Mouse (Mus musculus): ENCODE results near the gene H2-M1. TPM values are rescaled to one million over a fixed set of nuclear protein-coding genes. Genes with fewer than 3 reads are reported as not detected.

The H2-M1 gene
- polyA plus RNA-seq (2012; rRNA removed) (not detected in 2 replicates), polyA plus RNA-seq (2014; fragmentation: Nextera tagmentation; extraction: Ambion mirVana) (not detected in 2 replicates)

DNA sequence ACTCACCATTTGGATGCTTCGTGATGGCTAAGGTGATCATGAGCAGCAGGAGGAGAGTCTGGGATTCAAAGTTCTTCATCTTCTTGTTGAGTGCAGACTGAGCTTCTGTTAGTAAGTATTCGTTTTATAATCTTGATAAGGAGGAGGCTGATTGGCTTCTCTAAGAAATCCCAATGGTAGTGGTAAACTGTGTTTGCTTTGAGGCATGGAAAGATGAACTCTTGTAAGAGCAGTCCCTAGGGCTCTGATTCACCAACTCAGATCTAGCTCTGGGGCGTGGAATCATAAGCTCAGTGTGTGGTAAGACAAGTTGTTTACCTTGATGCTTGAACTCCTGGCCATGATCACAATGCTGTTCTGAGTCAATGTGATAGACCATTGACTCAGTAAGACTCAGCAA is at the start of gene H2-M1:
Gene H2-M1 (minus strand): TSS at position 101 of the 400 bp plus-strand sequence.
- Histone ChIP-seq H3K27me3 (ENCODE audit: control insufficient read depth, insufficient read depth, low read length) (no peaks in the 10 kb centered on the region), H3K4me3 (replicated peaks; ENCODE audit: low read length) (no peak within 1 kb of the TSS), H3K36me3 (ENCODE audit: control insufficient read depth, insufficient read depth, low read length) (no peaks in the 10 kb centered on the region), H3K27ac (replicated peaks; ENCODE audit: low read depth, low read length) (no peak within 1 kb of the TSS), H3K4me2 (replicated peaks; ENCODE audit: low read depth, low read length, severe bottlenecking) (no peak within 1 kb of the TSS), H3K9me3 (ENCODE audit: control insufficient read depth, low read length) (no peaks in the 10 kb centered on the region), H3K9ac (ENCODE audit: low read depth, low read length, severe bottlenecking) (no peak within 1 kb of the TSS), H3K4me1 (ENCODE audit: control insufficient read depth, insufficient read depth, low read length) (no peaks in the 10 kb centered on the region)
- WGBS = 68% methylated on average over 3 of the region's 3 CpGs
- no peak for ATAC-seq (ENCODE audit: low FRiP score, low read depth)
- no peak for TF ChIP-seq POLR2A (IDR thresholded peaks at IDR 0.05; ENCODE audit: borderline replicate concordance, extremely low read depth, insufficient read depth, insufficient read length)
- DNase-seq (ENCODE audit: low spot score) = no peak

DNA sequence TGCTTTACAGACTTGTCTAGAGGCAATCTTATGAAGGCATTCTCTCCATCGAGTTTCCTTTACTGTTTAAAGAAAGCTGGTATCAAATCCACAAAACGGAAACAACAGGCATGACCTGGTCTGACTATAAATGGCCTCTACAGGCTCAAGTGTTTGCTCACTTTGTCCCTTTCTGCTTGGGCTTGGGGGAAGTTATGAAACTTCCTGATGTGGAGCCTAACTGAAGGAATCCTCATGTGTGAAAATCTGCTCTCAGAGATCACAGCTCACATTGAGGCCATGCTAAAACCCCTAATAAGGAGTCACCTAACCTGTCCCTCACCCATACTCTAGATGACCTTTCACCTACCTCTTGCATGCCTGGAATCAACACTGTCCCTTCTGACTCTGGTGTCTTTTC is 25.7 kb upstream of the H2-M1 start:
- DNase-seq (ENCODE audit: low spot score) = no peak
- TF ChIP-seq POLR2A (IDR thresholded peaks at IDR 0.05; ENCODE audit: borderline replicate concordance, extremely low read depth, insufficient read depth, insufficient read length) = no peak
- H3K9me3 ChIP-seq (ENCODE audit: control insufficient read depth, low read length) = no peaks in the 10 kb centered on the region
- H3K4me1 ChIP-seq (ENCODE audit: control insufficient read depth, insufficient read depth, low read length) = no peaks in the 10 kb centered on the region
- no peaks in the 10 kb centered on the region for H3K36me3 ChIP-seq (ENCODE audit: control insufficient read depth, insufficient read depth, low read length)
- H3K27me3 ChIP-seq (ENCODE audit: control insufficient read depth, insufficient read depth, low read length) = no peaks in the 10 kb centered on the region
- ATAC-seq (ENCODE audit: low FRiP score, low read depth) = no peak
- no peak overlapping the region for H3K4me3 ChIP-seq (replicated peaks; ENCODE audit: low read length)
- 68% methylated on average over 2 of the region's 2 CpGs for WGBS
- no peak overlapping the region for H3K9ac ChIP-seq (ENCODE audit: low read depth, low read length, severe bottlenecking)
- H3K4me2 ChIP-seq (replicated peaks; ENCODE audit: low read depth, low read length, severe bottlenecking) = no peak overlapping the region
- no peak overlapping the region for H3K27ac ChIP-seq (replicated peaks; ENCODE audit: low read depth, low read length)

DNA sequence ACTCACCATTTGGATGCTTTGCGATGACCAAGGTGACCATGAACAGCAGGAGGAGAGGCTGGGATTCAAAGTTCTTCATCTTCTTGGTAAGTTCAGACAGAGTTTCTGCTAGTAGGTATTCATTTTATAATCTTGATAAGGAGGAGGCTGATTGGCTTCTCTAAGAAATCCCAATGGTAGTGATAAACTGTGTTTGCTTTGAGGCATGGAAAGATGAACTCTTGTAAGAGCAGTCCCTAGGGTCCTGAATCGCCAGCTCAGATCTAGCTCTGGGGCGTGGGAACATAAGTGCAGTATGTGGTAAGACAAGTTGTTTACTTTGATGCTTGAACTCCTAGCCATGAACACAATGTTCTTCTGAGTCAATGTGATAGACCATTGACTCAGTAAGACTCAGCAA is 29.5 kb downstream of the H2-M1 start, which contains the start of gene H2-M9:
Gene H2-M9 (minus strand): TSS at position 101 of the 400 bp plus-strand sequence.
- Histone ChIP-seq H3K9ac (ENCODE audit: low read depth, low read length, severe bottlenecking) (no peak within 1 kb of the TSS), H3K4me3 (replicated peaks; ENCODE audit: low read length) (no peak within 1 kb of the TSS), H3K4me1 (ENCODE audit: control insufficient read depth, insufficient read depth, low read length) (no peaks in the 10 kb centered on the region), H3K27me3 (ENCODE audit: control insufficient read depth, insufficient read depth, low read length) (no peaks in the 10 kb centered on the region), H3K9me3 (ENCODE audit: control insufficient read depth, low read length) (no peaks in the 10 kb centered on the region), H3K36me3 (ENCODE audit: control insufficient read depth, insufficient read depth, low read length) (no peaks in the 10 kb centered on the region), H3K4me2 (replicated peaks; ENCODE audit: low read depth, low read length, severe bottlenecking) (no peak within 1 kb of the TSS), H3K27ac (replicated peaks; ENCODE audit: low read depth, low read length) (no peak within 1 kb of the TSS)
- TF ChIP-seq POLR2A (IDR thresholded peaks at IDR 0.05; ENCODE audit: borderline replicate concordance, extremely low read depth, insufficient read depth, insufficient read length) = no peak
- 88% methylated on average over 3 of the region's 3 CpGs for WGBS
- DNase-seq (ENCODE audit: low spot score) (no peak), ATAC-seq (ENCODE audit: low FRiP score, low read depth) (no peak)

Other genes starting within 250 kb of the H2-M1 start
- not detected in 2 replicates for gene H2-M10.4, start 209.9 kb downstream of the H2-M1 start, polyA plus RNA-seq (2012; rRNA removed)
- not detected in 2 replicates for gene H2-M10.4, start 209.9 kb downstream of the H2-M1 start, polyA plus RNA-seq (2014; fragmentation: Nextera tagmentation; extraction: Ambion mirVana)
- gene H2-M11, start 125.1 kb downstream of the H2-M1 start, polyA plus RNA-seq (2012; rRNA removed) = not detected in 2 replicates
- not detected in 2 replicates for gene H2-M11, start 125.1 kb downstream of the H2-M1 start, polyA plus RNA-seq (2014; fragmentation: Nextera tagmentation; extraction: Ambion mirVana)
- gene H2-M9, start 29.6 kb downstream of the H2-M1 start, polyA plus RNA-seq (2012; rRNA removed) = 0.06 TPM in 1 of 2 replicates, not detected in the other
- gene H2-M9, start 29.6 kb downstream of the H2-M1 start, polyA plus RNA-seq (2014; fragmentation: Nextera tagmentation; extraction: Ambion mirVana) = not detected in 2 replicates
- gene H2-M10.5, start 100.7 kb upstream of the H2-M1 start, polyA plus RNA-seq (2012; rRNA removed) = not detected in 2 replicates
- gene H2-M10.5, start 100.7 kb upstream of the H2-M1 start, polyA plus RNA-seq (2014; fragmentation: Nextera tagmentation; extraction: Ambion mirVana) = not detected in 2 replicates
- gene H2-M10.6, start 140.0 kb upstream of the H2-M1 start, polyA plus RNA-seq (2012; rRNA removed) = not detected in 2 replicates
- gene H2-M10.6, start 140.0 kb upstream of the H2-M1 start, polyA plus RNA-seq (2014; fragmentation: Nextera tagmentation; extraction: Ambion mirVana) = not detected in 2 replicates
- 41.0 and 43.5 TPM in 2 replicates for gene Trim26, start 164.9 kb upstream of the H2-M1 start, polyA plus RNA-seq (2012; rRNA removed)
- 33.9 and 38.1 TPM in 2 replicates for gene Trim26, start 164.9 kb upstream of the H2-M1 start, polyA plus RNA-seq (2014; fragmentation: Nextera tagmentation; extraction: Ambion mirVana)
- not detected in 2 replicates for gene Trim15, start 195.0 kb upstream of the H2-M1 start, polyA plus RNA-seq (2012; rRNA removed)
- gene Trim15, start 195.0 kb upstream of the H2-M1 start, polyA plus RNA-seq (2014; fragmentation: Nextera tagmentation; extraction: Ambion mirVana) = 0.18 and 0.21 TPM in 2 replicates
- gene Trim10, start 197.4 kb upstream of the H2-M1 start, polyA plus RNA-seq (2012; rRNA removed) = 0.67 and 0.91 TPM in 2 replicates
- gene Trim10, start 197.4 kb upstream of the H2-M1 start, polyA plus RNA-seq (2014; fragmentation: Nextera tagmentation; extraction: Ambion mirVana) = 2.7 and 3.1 TPM in 2 replicates
- 0.08 TPM in 1 of 2 replicates, not detected in the other for gene Trim40, start 217.9 kb upstream of the H2-M1 start, polyA plus RNA-seq (2012; rRNA removed)
- gene Trim40, start 217.9 kb upstream of the H2-M1 start, polyA plus RNA-seq (2014; fragmentation: Nextera tagmentation; extraction: Ambion mirVana) = not detected in 2 replicates
- gene Trim31, start 225.9 kb upstream of the H2-M1 start, polyA plus RNA-seq (2012; rRNA removed) = not detected in 2 replicates
- gene Trim31, start 225.9 kb upstream of the H2-M1 start, polyA plus RNA-seq (2014; fragmentation: Nextera tagmentation; extraction: Ambion mirVana) = not detected in 2 replicates

All from limb, embryonic 14.5 days (tissue).